13 mouse cellular contexts compared by ENCODE assay signal in the genomic region with DNA sequence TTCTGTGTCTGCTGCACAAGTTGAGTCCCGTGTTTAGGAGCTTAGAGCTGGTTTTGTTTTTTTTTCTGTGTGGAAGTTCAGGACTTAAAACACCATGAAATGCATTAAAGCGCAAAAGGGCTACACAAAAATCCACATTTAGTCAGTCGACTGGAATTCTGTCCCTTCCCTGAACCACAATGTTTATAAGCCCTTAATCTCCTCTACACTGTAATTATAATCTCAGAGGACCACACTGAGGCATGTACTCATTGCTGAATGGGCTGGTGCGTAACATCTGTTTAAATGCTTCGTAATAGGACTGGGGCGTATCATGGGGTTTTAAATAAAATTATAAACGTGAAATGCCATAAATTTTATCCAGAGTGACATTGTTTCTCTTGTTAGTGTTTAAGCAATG.
DNase-seq lines count a peak whose midpoint lies in the region; ATAC-seq and TF ChIP-seq lines count a peak whose summit lies in the region.
"Had no signal": no experiment of that assay in that cellular context is flagged by ENCODE, and none has a peak within 500 bp of the region (broad histone marks: within the 10 kb centered on the region; RNA-seq: fewer than 3 reads in every experiment).

No protein-coding gene starts in this region.

- WGBS in heart, postnatal 0 days, result 64% methylated on average over 7 of the region's 7 CpGs
- WGBS in midbrain, embryonic 11.5 days, result 64% methylated on average over 7 of the region's 7 CpGs
- 72% methylated on average over 7 of the region's 7 CpGs for WGBS in midbrain, embryonic 10.5 days
- 26% methylated on average over 7 of the region's 7 CpGs for WGBS in limb, embryonic 14.5 days
- 31% methylated on average over 7 of the region's 7 CpGs for WGBS in stomach, embryonic 16.5 days

- H3K36me3 ChIP-seq in heart, postnatal 0 days (replicated peaks; ENCODE audit: control insufficient read depth, insufficient read depth, low read length), result no peaks in the 10 kb centered on the region; the same call in 1 of the 2 replicates
- no peaks in the 10 kb centered on the region for H3K36me3 ChIP-seq in midbrain, embryonic 11.5 days (ENCODE audit: control insufficient read depth, insufficient read depth, low read length)
- no peaks in the 10 kb centered on the region for H3K36me3 ChIP-seq in midbrain, embryonic 10.5 days
- no peaks in the 10 kb centered on the region for H3K36me3 ChIP-seq in limb, embryonic 14.5 days (ENCODE audit: control insufficient read depth, insufficient read depth, low read length)
- H3K36me3 ChIP-seq in stomach, embryonic 16.5 days (ENCODE audit: control insufficient read depth, insufficient read depth, low read length), result no peaks in the 10 kb centered on the region

- no peak for TF ChIP-seq POLR2A in limb, embryonic 14.5 days (IDR thresholded peaks at IDR 0.05; ENCODE audit: borderline replicate concordance, extremely low read depth, insufficient read depth, insufficient read length)

- TF ChIP-seq EP300 in heart, postnatal 0 days (IDR thresholded peaks at IDR 0.05; ENCODE audit: low read depth), result no peak

- H3K4me3 ChIP-seq in heart, postnatal 0 days (ENCODE audit: low read depth, low read length), result no peak overlapping the region
- H3K4me3 ChIP-seq in midbrain, embryonic 11.5 days (ENCODE audit: low read depth, low read length), result no peak overlapping the region
- no peak overlapping the region for H3K4me3 ChIP-seq in midbrain, embryonic 10.5 days
- H3K4me3 ChIP-seq in limb, embryonic 14.5 days (replicated peaks; ENCODE audit: low read length), result no peak overlapping the region
- peak overlapping the region; percentile 26 for H3K4me3 ChIP-seq in stomach, embryonic 16.5 days (replicated peaks; ENCODE audit: low read length)
- H3K4me3 ChIP-seq: left cerebral cortex, adult 2 months had no signal

- no peak overlapping the region for H3K27ac ChIP-seq in heart, postnatal 0 days (ENCODE audit: low read depth)
- no peak overlapping the region for H3K27ac ChIP-seq in midbrain, embryonic 11.5 days (ENCODE audit: low read depth, low read length)
- H3K27ac ChIP-seq in midbrain, embryonic 10.5 days (replicated peaks), result no peak overlapping the region
- H3K27ac ChIP-seq in limb, embryonic 14.5 days (replicated peaks; ENCODE audit: low read depth, low read length), result no peak overlapping the region
- H3K27ac ChIP-seq in stomach, embryonic 16.5 days (ENCODE audit: low read length), result peak overlapping the region; percentile 7; the same call in 1 of the 2 replicates
- H3K27ac ChIP-seq: left cerebral cortex, adult 2 months had no signal

- DNase-seq in heart, postnatal 0 days (ENCODE audit: low spot score), result no peak
- DNase-seq in heart, postnatal 14 days, result no peak
- DNase-seq in midbrain, embryonic 11.5 days (ENCODE audit: low spot score, missing footprints), result peak; percentile 76
- no peak for DNase-seq in midbrain, embryonic 10.5 days (ENCODE audit: low spot score)
- peak; percentile 70 for DNase-seq in limb, embryonic 14.5 days (ENCODE audit: low spot score)
- no peak for DNase-seq in cerebellum, postnatal 4 days (ENCODE audit: low spot score in 2 of 2)
- no peak for DNase-seq in spleen, adult 18-20 months
- DNase-seq: adrenal gland, postnatal 14 days; cerebellum, adult 11-12 months; lung, postnatal 10 days had no signal

- H3K4me1 ChIP-seq in heart, postnatal 0 days (ENCODE audit: control insufficient read depth, insufficient read depth), result no peaks in the 10 kb centered on the region
- H3K4me1 ChIP-seq in midbrain, embryonic 11.5 days (ENCODE audit: control insufficient read depth, insufficient read depth, low read length), result no peaks in the 10 kb centered on the region
- H3K4me1 ChIP-seq in midbrain, embryonic 10.5 days, result 0 out of 2 replicates have a peak, but pooled peaks cover 7% of the 10 kb centered on the region
- peaks cover 3% of the 10 kb centered on the region; the same call in 1 of the 2 replicates for H3K4me1 ChIP-seq in limb, embryonic 14.5 days (ENCODE audit: control insufficient read depth, insufficient read depth, low read length)
- peaks cover 7% of the 10 kb centered on the region for H3K4me1 ChIP-seq in stomach, embryonic 16.5 days (ENCODE audit: control insufficient read depth, insufficient read depth, low read length)

- no peaks in the 10 kb centered on the region for H3K27me3 ChIP-seq in heart, postnatal 0 days (ENCODE audit: control insufficient read depth, insufficient read depth, low read length)
- H3K27me3 ChIP-seq in midbrain, embryonic 11.5 days (ENCODE audit: control insufficient read depth, insufficient read depth, low read length), result no peaks in the 10 kb centered on the region
- H3K27me3 ChIP-seq in midbrain, embryonic 10.5 days (ENCODE audit: low read depth, poor library complexity, severe bottlenecking), result no peaks in the 10 kb centered on the region
- no peaks in the 10 kb centered on the region for H3K27me3 ChIP-seq in limb, embryonic 14.5 days (ENCODE audit: control insufficient read depth, insufficient read depth, low read length)
- no peaks in the 10 kb centered on the region for H3K27me3 ChIP-seq in stomach, embryonic 16.5 days (ENCODE audit: control insufficient read depth, insufficient read depth, low read length)
- H3K27me3 ChIP-seq: CH12.LX had no signal

- no peak for ATAC-seq in heart, postnatal 0 days (ENCODE audit: insufficient read depth, low read depth)
- no peak for ATAC-seq in midbrain, embryonic 11.5 days (ENCODE audit: low FRiP score)
- peak; percentile 79 for ATAC-seq in limb, embryonic 14.5 days (ENCODE audit: low FRiP score, low read depth)
- no peak for ATAC-seq in stomach, embryonic 16.5 days (ENCODE audit: insufficient read depth, low FRiP score)

- H3K9ac ChIP-seq in heart, postnatal 0 days (replicated peaks; ENCODE audit: low read depth, low read length), result no peak overlapping the region
- no peak overlapping the region for H3K9ac ChIP-seq in midbrain, embryonic 11.5 days (ENCODE audit: low read length)
- H3K9ac ChIP-seq in limb, embryonic 14.5 days (ENCODE audit: low read depth, low read length, severe bottlenecking), result no peak overlapping the region
- peak overlapping the region; percentile 6; the same call in 1 of the 2 replicates for H3K9ac ChIP-seq in stomach, embryonic 16.5 days (ENCODE audit: low read length)

- no peak for TF ChIP-seq CTCF in heart, postnatal 0 days (IDR thresholded peaks at IDR 0.05; ENCODE audit: low read depth)

- no peaks in the 10 kb centered on the region for H3K9me3 ChIP-seq in heart, postnatal 0 days (replicated peaks; ENCODE audit: control insufficient read depth, low read length)
- no peaks in the 10 kb centered on the region for H3K9me3 ChIP-seq in midbrain, embryonic 11.5 days (ENCODE audit: control insufficient read depth, low read length)
- H3K9me3 ChIP-seq in midbrain, embryonic 10.5 days (replicated peaks), result no peaks in the 10 kb centered on the region; the same call in 1 of the 2 replicates
- no peaks in the 10 kb centered on the region for H3K9me3 ChIP-seq in limb, embryonic 14.5 days (ENCODE audit: control insufficient read depth, low read length)
- H3K9me3 ChIP-seq in stomach, embryonic 16.5 days (replicated peaks; ENCODE audit: control insufficient read depth, low read length), result peaks cover 4% of the 10 kb centered on the region; the same call in 1 of the 2 replicates

- intact Hi-C loops in heart, postnatal 14 days (cut with DNase I), result loop anchor here (1.0 kb wide), 1 partner anchor 40 kb away; no protein-coding TSS in a partner anchor

- peak overlapping the region; percentile 31 for H3K4me2 ChIP-seq in heart, postnatal 0 days (ENCODE audit: low read depth, low read length)
- H3K4me2 ChIP-seq in midbrain, embryonic 11.5 days, result no peak overlapping the region
- H3K4me2 ChIP-seq in limb, embryonic 14.5 days (replicated peaks; ENCODE audit: low read depth, low read length, severe bottlenecking), result peak overlapping the region; percentile 34
- H3K4me2 ChIP-seq in stomach, embryonic 16.5 days (ENCODE audit: low read depth, low read length), result peak overlapping the region; percentile 46

Comparison
In these comparisons a context has a peak if more than half of its experiments do, and no peak if none do; other contexts are left out.
1. DNase-seq: peak in midbrain, embryonic 11.5 days (single experiment) and limb, embryonic 14.5 days (single experiment); none in heart, postnatal 0 days (single experiment), heart, postnatal 14 days (0 of 2), midbrain, embryonic 10.5 days (single experiment), cerebellum, postnatal 4 days (0 of 2) and spleen, adult 18-20 months (0 of 2).